Mouse (Mus musculus) heart, adult 2 months (tissue): Measurements from ENCODE around the gene Eno2.

Experiments
- CTCF ChIP-seq: fragments of 200-600 bp; IDR thresholded peaks from 2 replicates; pipeline ENCODE4 v1.8.1; 2022; ENCODE audit warnings: antibody characterized with exemption, mild to moderate bottlenecking, moderate library complexity
- POLR2A ChIP-seq: fragments of 200-500 bp; IDR thresholded peaks from 2 replicates; pipeline ENCODE4 v1.6.1; 2011; ENCODE audit warnings: mild to moderate bottlenecking, low read depth, low read length, control low read depth; ENCODE audit not compliant: insufficient read depth

GRCm38 (mm10) chr6:124739231-124739796 lies 30.2 kb downstream of the Eno2 start:
- TF ChIP-seq POLR2A (no peak), CTCF (no peak)
